Mouse (Mus musculus) hindbrain, embryonic 13.5 days (tissue): ENCODE data around the gene 1810046K07Rik. TPM values are rescaled to one million over a fixed set of nuclear protein-coding genes. Genes with fewer than 3 reads are reported as not detected.

Experiments
- polyA plus RNA-seq: library from polyadenylated mRNA; unstranded; fragments of >200 nt; fragmentation: Nextera tagmentation; extraction: Ambion mirVana; gene quantifications from 2 replicates; pipeline ENCODE4 v1.2.1, GENCODE M21; 2015

1810046K07Rik gene
- polyA plus RNA-seq, 1 experiment from 2014 or later, result not detected

Other genes with a start within 250 kb of the 1810046K07Rik start
- gene 4833427G06Rik, start 226.8 kb downstream of the 1810046K07Rik start, polyA plus RNA-seq, result 1.2 and 2.1 TPM in 2 replicates
- 0.04 TPM in 1 of 2 replicates, not detected in the other for gene Gm32742, start 163.4 kb downstream of the 1810046K07Rik start, polyA plus RNA-seq
- gene Pou2af1, start 115.2 kb downstream of the 1810046K07Rik start, polyA plus RNA-seq, result 0.17 TPM in 1 of 2 replicates, not detected in the other
- 1.00 and 1.2 TPM in 2 replicates for gene Colca2, start 50.3 kb downstream of the 1810046K07Rik start, polyA plus RNA-seq